Mouse (Mus musculus): ENCODE measurements around the gene Mvp.

GRCm38 (mm10) chr7:127026161-127026600 lies 11.8 kb upstream of the Mvp start:
- TF ChIP-seq CTCF (conservative IDR thresholded peaks at IDR 0.05; ENCODE audit: insufficient read depth, insufficient read length, low read depth, low read length) (no peak), POLR2A (IDR thresholded peaks at IDR 0.05; ENCODE audit: low read depth, low read length) (no peak)
